Mouse (Mus musculus) right cerebral cortex, postnatal 36 days (tissue): ENCODE data around the gene Map3k5.
"Not testable (repeated sequence)": the region's sequence is repeated elsewhere in the genome, so short reads cannot be mapped to it uniquely, and the experiment has no call there.

Experiments used
- DNase-seq, 2 experiments: peaks; one replicate each; pipeline ENCODE4 v3.0.0; 2022; ENCODE audit warnings: low spot score in 2 of 2, mixed read lengths in 1 of 2

Map3k5 gene

DNA sequence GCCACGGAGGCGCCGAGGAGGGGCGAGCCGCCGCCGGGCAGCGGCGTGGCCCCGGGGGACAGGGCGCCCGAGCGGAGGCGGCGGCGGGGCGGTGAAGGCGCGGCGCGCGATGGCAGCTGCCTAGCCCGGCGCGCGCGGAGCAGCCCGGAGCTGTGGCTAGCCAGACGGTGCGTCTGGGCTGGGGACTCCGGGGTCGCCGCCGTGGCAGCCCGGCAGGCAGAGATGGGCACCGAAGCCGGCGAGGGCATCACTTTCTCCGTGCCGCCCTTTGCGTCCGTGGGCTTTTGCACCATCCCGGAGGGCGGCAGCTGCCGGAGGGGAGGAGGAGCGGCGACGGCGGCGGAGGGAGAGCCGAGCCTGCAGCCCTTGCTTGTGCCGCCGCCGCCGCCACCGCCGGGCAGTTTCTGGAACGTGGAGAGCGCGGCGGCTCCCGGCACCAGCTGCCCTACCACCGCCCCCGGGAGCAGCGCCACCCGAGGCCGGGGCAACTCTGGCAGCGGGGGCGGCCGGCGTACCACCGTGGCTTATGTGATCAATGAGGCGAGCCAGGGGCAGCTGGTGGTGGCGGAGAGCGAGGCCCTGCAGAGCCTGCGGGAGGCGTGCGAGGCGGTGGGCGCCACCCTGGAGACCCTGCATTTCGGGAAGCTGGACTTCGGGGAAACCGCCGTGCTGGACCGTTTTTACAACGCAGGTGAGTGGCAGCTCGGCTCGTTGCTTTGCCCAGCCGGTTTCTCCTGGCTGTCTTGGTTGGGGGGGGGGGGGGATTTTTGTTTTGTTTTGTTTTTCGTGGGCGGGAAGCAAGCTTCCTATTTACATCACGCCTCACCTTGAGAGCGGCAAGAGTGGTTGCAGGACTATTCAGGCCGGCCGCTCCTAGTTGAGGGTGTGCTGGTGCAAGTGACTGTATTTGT lies at the start of gene Map3k5:
Map3k5 (plus strand) TSS at position 89 of the 911 bp plus-strand sequence.
- DNase-seq = peak in 1 of 2 experiments; percentile 19

GRCm38 (mm10) chr10:19886249-19886648 lies 48.0 kb upstream of the Map3k5 start:
- DNase-seq = no peak

GRCm38 (mm10) chr10:19889908-19890307 lies 44.4 kb upstream of the Map3k5 start:
- DNase-seq = no peak

- DNase-seq = no peak
Observed at GRCm38 (mm10) chr10:19891686-19892085, 42.6 kb upstream of the Map3k5 start.

DNA sequence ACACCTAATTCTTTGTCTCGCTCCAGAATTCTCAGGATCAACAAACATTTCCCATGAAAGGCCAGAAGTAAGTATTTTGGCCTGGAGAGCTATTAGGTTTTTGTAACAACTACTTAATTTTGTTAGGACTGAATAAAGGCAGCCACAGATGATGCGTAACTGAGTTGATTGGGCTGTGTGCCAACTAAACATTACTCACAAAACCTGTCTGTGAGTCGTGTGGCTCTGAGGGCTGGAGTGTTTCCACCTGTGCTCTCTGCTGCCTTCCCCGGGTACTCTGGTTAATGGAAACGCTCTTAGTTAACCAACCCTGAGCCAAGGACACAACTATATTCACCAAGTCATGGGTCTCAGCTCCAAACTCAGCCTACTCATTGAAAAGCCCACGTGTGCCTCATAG lies 41.1 kb upstream of the Map3k5 start:
- DNase-seq = no peak

- DNase-seq = peak in 1 of 2 experiments; percentile 20
Observed at GRCm38 (mm10) chr10:19893976-19894375, 40.3 kb upstream of the Map3k5 start.

- DNase-seq = no peak
Observed at GRCm38 (mm10) chr10:19900191-19900590, 34.1 kb upstream of the Map3k5 start.

DNA sequence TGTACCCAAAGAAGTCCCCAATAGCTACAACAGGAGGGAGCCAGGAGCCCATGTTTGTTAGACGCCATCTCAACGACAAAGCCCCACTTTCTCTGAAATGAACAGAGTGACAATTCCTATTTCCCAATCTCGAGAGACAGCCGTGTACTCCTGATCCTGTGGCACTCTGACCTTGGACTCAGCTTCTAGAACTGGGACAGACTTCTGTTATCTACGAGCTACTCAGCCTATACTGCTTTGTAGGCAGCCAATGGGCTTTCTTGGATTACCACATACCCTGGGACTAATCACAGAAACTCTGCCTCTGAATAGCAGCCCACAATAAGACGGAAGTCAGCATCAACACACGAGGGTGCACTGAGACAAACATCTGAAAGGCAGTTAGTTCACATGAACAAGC lies 32.3 kb upstream of the Map3k5 start:
- DNase-seq = no peak

DNA sequence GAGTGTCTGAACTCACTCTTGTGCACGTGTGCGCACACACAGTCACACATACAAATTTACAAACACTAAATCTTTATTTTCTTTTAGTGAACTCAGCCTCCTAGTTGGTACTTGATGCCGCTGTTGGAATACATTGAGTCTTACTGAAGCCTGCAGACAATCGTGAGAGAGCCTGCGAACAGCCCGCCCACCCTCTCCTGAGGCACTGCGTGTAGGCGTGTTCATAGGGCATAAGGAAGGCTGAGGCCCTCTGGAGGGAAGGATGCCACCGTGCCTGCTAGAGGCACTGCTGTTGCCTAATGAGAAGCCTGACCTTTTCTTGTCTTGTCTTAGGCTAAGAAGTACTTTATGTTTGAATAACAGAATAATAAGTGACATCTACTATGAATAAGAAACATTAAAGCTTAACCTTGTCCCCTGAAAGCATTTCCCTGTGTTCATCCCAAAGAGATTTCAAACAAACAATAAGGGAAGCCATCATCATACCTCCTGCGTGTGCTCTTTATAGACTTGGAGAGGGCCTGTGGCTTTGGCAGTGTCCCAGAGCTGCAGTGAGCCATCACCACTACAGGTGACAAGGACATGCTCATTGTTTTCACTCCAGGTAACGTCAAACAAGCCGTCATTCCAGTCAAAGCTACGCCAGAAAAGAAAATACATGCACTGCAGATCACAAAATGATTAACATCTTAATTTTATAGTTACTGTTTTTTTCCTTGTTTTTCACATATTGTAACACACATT lies 30.0 kb upstream of the Map3k5 start:
- peak; percentile 67 to 87 for DNase-seq

DNA sequence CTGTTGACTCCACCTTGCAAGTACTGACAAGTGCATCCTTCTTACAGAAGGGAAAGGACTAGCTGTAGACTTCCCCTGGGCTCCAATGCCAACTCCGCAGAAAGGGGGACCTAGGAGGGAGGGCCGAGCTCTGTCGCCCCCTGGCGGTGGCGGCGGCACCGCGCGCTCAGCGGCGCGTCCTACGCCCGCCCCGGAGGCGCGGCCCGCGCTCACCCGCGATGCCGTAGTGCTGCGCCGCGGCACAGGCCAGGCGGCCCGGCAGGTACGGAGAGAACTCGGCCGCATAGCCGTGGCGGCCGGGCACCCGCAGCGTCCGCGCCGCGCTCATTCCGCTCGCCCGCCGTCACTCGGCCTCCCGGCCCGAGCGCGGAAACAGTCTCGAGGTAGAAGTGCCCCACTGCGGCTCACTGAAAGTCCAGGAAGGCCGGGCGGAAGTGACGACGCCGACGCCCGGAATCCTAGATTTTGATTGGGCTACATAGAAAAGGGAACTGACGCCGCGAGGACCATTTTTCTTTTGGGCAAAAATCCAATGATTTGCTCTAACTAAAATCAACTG lies 26.9 kb upstream of the Map3k5 start, which contains the start of gene Pex7:
Pex7 (minus strand) TSS at position 444 of the 559 bp plus-strand sequence.
- peak; percentile 91 to 92 for DNase-seq

DNA sequence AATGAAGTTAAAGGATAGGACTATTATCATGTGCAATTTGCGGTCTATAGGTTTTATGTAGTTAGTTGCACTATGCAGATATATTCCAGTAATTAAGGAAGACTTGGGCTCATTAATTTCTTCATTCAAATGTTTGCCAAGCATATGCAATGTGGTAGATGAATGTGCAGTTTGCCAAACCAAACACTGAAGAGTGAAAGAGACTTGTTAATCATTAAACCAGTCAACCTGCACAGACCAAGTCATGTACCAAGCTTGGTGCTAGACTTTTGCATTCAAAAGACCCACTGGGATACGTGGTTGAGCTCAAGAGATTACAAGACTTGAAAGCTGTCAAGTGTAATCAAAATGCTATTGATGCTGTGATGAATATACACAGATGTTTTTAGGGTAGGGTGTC lies 26.2 kb upstream of the Map3k5 start:
- DNase-seq = no peak

- DNase-seq = no peak
Observed at GRCm38 (mm10) chr10:19910516-19910915, 23.8 kb upstream of the Map3k5 start.

- DNase-seq = no peak
Observed at GRCm38 (mm10) chr10:19911583-19911982, 22.7 kb upstream of the Map3k5 start.

DNA sequence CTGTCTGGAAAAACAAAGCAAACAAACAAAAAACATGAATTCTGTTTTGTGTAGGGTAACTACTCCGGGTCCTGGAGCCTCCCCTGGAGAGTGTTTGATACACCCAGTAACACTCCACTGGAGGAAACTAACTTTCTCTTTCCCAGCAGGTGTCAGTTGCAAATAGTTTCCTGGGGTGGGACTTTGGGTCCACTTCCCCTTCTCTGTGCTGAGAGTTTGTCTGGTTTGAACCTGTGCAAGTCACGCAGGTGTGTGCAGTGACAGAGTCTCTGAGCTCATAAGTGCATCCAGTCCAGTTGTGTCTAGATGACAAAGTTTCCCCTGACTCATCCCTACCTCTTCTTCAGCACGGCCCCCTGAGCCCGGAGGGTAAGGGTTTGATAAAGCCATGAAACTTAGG lies 20.5 kb upstream of the Map3k5 start:
- DNase-seq = no peak

GRCm38 (mm10) chr10:19915301-19915700 lies 19.0 kb upstream of the Map3k5 start:
- peak; percentile 38 to 58 for DNase-seq

DNA sequence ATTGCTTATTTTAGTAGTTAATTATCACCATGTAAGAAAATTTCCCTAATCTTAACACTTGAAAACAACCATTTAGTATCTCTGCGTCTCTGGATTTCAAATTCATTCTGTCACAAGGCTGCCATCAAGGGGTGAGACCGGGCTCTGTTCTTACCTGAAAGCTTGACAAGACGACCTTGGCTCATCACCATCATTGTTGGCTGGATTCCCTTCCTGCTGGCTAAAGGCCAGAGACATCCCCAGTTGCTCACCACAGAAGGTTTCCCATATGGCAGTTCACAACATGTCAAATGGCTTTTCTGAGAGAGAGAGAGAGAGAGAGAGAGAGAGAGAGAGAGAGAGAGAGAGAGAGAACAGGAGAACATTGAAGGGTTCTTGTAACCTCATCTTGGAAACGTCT lies 11.9 kb upstream of the Map3k5 start:
- no peak for DNase-seq

DNA sequence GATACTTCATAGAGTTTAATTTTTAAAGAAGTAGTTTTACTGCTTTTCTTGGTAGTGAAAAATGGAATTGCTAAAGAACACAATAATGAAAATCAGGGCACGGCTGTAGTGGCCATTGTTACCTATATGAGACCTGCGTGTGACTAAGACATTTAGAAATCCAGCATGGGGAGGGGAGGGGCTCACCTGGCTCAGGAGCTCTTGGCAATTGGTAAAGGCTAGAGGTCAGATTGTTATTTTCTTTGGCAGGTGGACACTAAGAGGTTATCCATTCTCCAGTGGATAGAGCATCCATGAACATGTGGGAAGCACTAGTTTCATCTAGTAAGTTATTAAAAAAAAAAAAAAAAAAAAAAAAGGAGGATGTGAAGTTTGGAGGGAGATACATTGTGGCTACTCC lies 10.0 kb upstream of the Map3k5 start:
- no peak for DNase-seq

DNA sequence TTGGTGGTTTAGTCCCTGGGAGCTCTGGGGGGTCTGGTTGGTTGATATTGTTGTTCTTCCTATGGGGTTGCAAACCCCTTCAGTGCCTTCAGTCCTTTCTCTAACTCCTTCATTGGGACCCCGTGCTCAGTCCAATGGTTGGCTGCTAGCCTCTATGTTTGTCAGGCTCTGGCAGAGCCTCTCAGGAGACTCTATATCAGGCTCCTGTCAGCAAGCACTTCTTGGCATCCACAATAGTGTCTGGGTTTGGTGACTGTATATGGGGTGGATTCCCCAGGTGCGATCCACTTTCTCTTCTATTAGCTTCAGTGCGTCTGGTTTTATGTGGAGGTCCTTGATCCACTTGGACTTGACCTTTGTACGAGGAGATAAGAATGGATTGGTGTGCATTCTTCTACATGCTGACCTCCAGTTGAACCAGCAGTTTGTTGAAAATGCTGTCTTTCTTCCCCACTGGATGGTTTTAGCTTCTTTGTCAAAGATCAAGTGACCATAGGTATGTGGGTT lies 7.8 kb upstream of the Map3k5 start:
- not testable (repeated sequence) for DNase-seq

- DNase-seq = no peak
Observed at GRCm38 (mm10) chr10:19928205-19928604, 6.1 kb upstream of the Map3k5 start.

DNA sequence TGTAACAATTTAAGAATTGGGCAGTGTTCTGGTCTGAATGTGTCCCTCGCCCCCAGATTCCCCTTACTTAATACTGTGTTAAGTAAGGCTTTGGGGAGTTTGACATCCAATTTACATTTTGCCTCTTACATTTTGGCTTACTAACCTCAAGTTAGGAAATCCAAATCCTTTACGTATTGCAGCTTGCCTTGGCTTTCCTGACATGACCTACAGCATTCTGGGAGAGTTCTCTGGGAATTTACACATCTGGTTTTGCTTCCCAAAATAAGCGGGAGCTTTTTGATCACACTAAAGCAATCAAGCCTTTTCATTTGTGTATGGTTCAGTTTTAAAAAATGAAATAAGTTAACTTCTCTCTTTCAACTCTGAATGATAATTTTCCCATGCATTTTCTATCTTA lies 1.3 kb upstream of the Map3k5 start:
- DNase-seq = no peak

DNA sequence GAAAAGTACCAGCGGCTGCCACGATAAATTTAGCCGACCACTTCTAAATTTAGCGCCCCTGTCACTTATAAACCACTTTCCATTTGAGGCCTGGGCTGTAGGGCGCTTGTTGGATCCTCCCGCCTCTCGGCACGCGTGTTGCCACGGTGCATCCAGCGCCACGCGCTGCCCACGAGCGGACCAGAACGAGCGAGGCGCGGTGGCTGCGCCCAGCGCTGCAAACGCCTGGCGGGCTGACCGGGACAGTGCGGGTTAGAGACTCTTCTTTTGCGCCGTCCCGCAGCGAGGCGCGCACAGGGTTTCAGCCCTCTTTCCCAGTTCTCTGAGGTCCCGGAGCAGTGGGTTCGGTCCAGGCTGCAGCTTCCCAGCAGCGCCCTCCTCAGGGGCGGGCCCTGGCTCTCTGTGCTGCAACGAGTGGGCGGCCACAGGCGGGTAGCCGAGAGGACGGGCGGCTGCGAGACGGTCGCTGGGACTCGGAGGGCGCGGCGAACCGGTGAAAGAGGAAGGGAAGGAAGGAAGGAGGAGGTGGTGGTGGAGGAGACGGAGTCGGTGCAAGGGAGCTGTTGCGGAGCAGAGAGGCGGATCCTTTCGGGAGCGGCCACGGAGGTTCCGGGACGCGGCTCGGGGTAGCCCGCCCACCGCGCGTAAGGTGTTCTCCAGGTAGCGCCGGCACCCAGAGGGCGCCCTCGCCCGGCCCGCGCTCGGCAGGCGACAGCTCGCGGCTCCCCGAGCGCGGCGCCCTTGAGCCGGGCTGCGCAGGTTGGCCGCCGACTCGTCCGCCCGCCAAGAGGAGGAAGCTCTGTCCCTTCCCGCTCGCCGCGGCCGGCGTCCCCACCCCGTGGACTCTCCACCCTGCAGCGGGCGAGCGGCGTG lies 525 bp upstream of the Map3k5 start:
- DNase-seq = peak; percentile 60 to 67
